Mouse (Mus musculus) MEL-GATA-1-ER (cell line): ENCODE measurements at regions not wholly inside any gene's neighbourhood (a gene's known extent, or its start where the extent isn't known, plus 50 kb on each side); places are given as distances from the start of the nearest gene placed in this dataset.

Experiments
- DNase-seq: peaks from one replicate; pipeline ENCODE4 v3.0.0-alpha.2; 2012; ENCODE audit warnings: low read depth; ENCODE audit errors: extremely low read depth

DNA sequence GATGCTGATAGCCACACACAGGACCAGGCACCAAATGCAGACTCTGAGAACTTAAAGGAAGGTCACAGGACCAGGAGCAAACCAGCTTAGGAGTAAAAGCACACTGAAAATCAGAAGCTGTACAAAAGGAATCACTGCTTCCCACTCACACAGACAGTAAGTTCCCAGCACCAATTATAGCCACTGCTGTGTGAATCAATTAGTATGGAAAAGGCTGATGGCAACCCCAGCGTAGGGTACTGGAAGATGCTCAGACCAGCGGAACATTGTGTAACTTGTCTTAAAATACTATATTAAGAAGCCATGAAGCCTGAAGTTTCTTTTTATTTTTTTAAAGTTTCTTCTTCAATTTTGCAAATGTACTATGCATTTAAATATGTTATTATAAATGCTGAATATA, 115.8 kb downstream of the Lnpk start:
- no peak for DNase-seq

GRCm38 (mm10) chr2:74461211-74461844, 117.9 kb downstream of the Lnpk start:
- no peak for DNase-seq

- no peak for DNase-seq
Observed at GRCm38 (mm10) chr2:74454431-74454830, 124.8 kb downstream of the Lnpk start.

GRCm38 (mm10) chr2:74452679-74453078, 126.6 kb downstream of the Lnpk start:
- DNase-seq, result no peak

DNA sequence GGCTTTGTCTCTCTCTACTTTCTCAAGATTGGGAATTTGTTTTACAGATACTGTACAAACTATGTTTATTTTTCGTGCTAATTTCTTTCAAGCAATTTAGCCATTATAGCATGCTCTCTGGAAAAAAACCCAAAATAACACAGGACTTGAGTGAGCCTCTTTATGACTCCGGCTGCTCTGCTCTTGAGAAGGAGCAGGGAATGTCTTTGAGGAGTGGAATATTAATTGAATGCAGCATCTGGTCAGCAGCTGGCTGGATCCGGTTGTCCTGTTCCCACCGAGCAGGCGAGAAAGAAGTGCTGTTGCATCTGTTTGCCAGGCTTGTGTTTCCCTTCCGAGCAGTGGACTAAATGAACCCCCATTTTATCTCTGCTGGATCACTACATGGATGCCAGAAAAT, 127.7 kb downstream of the Lnpk start:
- DNase-seq, result no peak

- no peak for DNase-seq
Observed at GRCm38 (mm10) chr2:74451038-74451437, 128.2 kb downstream of the Lnpk start.

- no peak for DNase-seq
Observed at GRCm38 (mm10) chr2:74450064-74450765, 129.0 kb downstream of the Lnpk start.

DNA sequence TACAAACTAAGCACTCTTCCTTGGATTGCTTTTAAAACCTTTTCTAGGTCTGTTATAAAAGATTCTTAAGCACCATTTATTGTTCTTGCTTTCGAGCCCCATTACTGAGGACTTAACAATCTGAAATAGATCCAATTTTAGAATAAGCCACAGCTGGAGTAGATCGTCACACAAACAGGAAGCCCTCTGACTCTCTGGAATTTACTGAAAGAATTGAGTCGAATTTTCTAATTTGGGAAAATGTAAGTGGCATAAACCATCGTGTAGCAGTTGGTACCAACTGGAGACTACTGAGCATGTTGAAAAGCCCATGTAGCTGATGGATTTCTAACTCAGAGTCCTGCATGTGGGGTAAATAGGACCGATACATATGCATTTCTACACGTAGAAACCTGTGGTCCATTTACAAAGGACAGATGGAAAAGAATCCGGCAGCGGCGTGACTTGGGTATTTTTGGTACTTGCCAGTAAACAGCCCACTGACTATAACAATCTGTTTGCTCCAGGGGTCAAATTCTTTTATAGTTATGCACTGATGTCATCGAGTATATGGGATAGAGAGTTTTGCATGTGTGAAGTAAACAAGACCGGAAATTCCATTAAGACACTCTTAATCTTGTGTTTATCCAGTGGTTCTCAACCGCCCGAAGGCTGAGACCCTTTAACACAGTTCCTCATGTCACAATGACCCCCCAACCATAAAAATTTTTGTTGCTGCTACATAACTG, 143.9 kb downstream of the Lnpk start:
- no peak for DNase-seq

- DNase-seq, result no peak
Observed at GRCm38 (mm10) chr2:74426746-74427145, 152.5 kb downstream of the Lnpk start.

DNA sequence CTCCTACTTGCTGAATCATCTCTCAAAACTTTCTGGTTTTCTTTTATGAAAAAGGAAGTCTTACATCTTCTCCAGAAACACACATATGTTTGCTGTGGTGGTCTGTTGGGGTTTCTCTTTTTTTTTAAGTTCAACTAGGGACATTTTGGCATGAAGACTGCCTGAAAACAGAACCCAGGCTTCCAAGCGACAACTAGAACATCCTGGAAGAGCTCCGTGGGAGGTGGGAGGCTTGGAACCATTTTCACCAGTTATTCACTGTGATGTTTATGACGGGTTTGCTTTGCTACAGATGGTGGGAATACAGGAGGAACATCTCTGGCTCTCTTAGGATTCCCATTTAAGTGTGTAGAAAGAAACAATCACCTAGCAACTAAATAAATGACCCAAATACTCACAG, 154.5 kb downstream of the Lnpk start:
- no peak for DNase-seq

GRCm38 (mm10) chr2:74416097-74416496, 163.1 kb downstream of the Lnpk start:
- DNase-seq, result no peak

DNA sequence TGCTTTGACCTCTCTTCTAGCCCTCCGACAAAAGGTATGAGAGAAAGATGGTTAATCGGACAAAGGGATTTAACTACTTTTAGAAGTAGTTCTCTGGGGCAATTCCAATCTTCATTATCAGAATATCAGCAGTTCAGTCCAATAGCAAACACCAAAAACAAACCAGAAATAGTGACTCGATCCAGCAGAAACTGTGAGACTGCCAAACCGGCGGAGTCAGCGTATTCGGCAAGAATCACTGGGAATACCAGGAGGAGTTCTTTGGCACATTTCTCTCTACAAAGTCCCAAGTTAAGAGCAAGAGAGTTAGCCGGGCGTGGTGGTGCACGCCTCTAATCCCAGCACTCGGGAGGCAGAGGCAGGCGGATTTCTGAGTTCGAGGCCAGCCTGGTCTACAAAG, 164.5 kb downstream of the Lnpk start:
- no peak for DNase-seq

GRCm38 (mm10) chr2:74409856-74410404, 169.3 kb downstream of the Lnpk start:
- no peak for DNase-seq

- no peak for DNase-seq
Observed at GRCm38 (mm10) chr2:74404493-74404892, 174.7 kb downstream of the Lnpk start.

DNA sequence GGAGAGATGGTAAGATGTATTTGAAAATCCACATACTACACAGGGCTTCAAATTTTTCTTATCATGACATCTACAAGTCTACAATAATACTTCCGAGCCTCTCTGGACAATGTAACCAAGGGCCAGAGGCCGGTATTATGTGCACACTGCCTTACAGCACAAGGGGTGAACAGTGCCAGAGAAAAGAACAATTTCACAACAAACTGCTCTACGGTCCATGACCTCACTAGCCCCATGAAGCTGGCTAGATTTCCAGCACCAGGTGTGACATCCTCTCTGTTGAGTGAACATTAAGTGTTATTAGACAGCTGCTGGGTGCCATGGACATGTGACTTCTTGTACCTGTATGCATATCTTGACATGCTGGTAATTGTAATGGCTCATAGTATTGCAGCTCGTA, 188.2 kb downstream of the Lnpk start:
- DNase-seq, result no peak

DNA sequence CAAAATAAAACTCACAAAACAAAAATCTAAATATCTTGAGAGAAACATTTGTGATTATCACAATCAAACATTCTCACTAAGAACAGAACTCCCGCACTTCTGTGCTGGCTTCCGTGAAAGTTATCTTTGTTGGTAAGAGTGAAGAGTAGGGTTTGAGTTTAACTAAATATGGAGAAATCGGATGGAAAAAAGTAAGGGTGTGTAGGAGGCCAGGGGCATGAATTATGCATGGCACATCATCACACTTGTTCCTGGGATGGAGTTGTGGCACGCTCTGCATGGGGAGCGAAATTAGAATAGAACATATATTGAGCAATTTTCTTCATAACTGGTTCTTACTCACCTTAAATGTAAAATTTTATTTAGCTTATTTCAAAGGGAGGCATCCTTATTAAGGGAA, 191.2 kb downstream of the Lnpk start:
- DNase-seq, result no peak

GRCm38 (mm10) chr2:74384918-74385317, 194.3 kb downstream of the Lnpk start:
- no peak for DNase-seq

- no peak for DNase-seq
Observed at GRCm38 (mm10) chr2:74380574-74381287, 198.5 kb downstream of the Lnpk start.

GRCm38 (mm10) chr2:74378709-74379108, 200.5 kb downstream of the Lnpk start:
- DNase-seq, result no peak

DNA sequence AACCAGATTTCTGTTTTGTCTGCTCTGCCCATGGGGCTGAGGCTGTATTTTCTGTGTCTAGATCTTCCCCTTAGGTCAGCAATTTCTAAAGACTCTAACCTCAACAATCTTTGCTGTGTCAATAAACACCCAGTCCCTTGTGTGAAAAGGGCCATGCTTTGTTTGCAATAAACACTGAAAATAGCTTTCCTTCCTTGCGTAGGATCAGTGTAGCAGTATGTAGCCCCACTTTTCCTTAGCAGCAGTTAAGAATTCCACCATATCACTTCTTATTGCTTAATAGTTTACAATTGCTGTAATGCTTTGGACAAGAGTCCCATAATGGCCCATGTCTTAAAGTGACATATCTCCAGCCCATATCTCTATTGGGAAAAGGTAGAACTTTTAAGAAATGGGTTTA, 205.3 kb downstream of the Lnpk start:
- DNase-seq, result no peak

DNA sequence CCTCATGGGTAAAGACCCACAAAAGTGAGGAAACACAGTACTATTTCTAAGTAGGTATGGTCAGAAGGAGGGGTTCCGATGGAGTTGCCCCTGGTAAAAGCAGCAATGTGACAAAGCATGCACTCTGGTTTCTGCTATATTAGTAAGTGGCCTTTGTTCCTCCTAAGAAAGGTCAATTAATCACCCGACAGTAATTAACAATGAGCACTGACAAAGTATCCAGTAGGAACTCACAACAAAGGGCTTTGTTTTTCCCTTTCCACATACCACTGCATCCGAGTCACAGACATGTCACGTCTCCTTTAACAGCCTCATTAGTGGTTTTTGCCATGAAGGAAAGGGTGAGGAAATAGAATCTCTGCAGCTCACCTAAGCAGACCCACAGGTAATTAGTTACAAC, 206.2 kb downstream of the Lnpk start:
- DNase-seq, result no peak

- DNase-seq, result no peak
Observed at GRCm38 (mm10) chr2:74363255-74363654, 216.0 kb downstream of the Lnpk start.
